Mouse (Mus musculus): Measurements from ENCODE around the gene Papolb. TPM values are rescaled to one million over a fixed set of nuclear protein-coding genes. Genes with fewer than 3 reads are reported as not detected.

Papolb gene
- polyA plus RNA-seq, 1 experiment from 2014 or later, result 0.27 TPM

- Histone ChIP-seq H3K9me3 (ENCODE audit: control insufficient read depth, low read length) (no peaks in the 10 kb centered on the region), H3K4me1 (replicated peaks; ENCODE audit: control insufficient read depth, insufficient read depth, low read length) (peaks cover 13% of the 10 kb centered on the region), H3K36me3 (ENCODE audit: control insufficient read depth, insufficient read depth) (no peaks in the 10 kb centered on the region), H3K9ac (replicated peaks; ENCODE audit: low read depth, low read length) (peak within 1 kb of the TSS; percentile 69), H3K27ac (ENCODE audit: low read length) (peak within 1 kb of the TSS; percentile 10; the same call in 1 of the 2 replicates), H3K27me3 (replicated peaks; ENCODE audit: control insufficient read depth, insufficient read depth, low read length) (0 out of 2 replicates have a peak, but pooled peaks cover 3% of the 10 kb centered on the region), H3K4me2 (ENCODE audit: low read length) (peak within 1 kb of the TSS; percentile 94), H3K4me3 (replicated peaks; ENCODE audit: low read length) (peak within 1 kb of the TSS; percentile 68)
- ATAC-seq, result peak; percentile 91
- WGBS, result 2% methylated on average over 79 of the region's 80 CpGs
These were observed 21.1 kb upstream of the Papolb start, which contains the start of gene Radil for GRCm38 (mm10) chr5:142550706-142551652. Gene Radil, minus strand, starts transcription at chr5:142551098.

- 2% methylated on average over 31 of the region's 31 CpGs for whole genome bisulfite sequencing
- H3K9me3 ChIP-seq (ENCODE audit: control insufficient read depth, low read length), result no peaks in the 10 kb centered on the region
- no peaks in the 10 kb centered on the region for H3K36me3 ChIP-seq (ENCODE audit: control insufficient read depth, insufficient read depth)
- ATAC-seq, result peak; percentile 27
- H3K4me3 ChIP-seq (replicated peaks; ENCODE audit: low read length), result peak overlapping the region; percentile 68
- peaks cover 13% of the 10 kb centered on the region for H3K4me1 ChIP-seq (replicated peaks; ENCODE audit: control insufficient read depth, insufficient read depth, low read length)
- H3K27ac ChIP-seq (ENCODE audit: low read length), result peak overlapping the region; percentile 10; the same call in 1 of the 2 replicates
- 0 out of 2 replicates have a peak, but pooled peaks cover 3% of the 10 kb centered on the region for H3K27me3 ChIP-seq (replicated peaks; ENCODE audit: control insufficient read depth, insufficient read depth, low read length)
- peak overlapping the region; percentile 69 for H3K9ac ChIP-seq (replicated peaks; ENCODE audit: low read depth, low read length)
- H3K4me2 ChIP-seq (ENCODE audit: low read length), result peak overlapping the region; percentile 94
These were observed 20.3 kb upstream of the Papolb start for GRCm38 (mm10) chr5:142549961-142550705.

GRCm38 (mm10) chr5:142549441-142549840 is 19.6 kb upstream of the Papolb start:
- ATAC-seq, result no peak
- Histone ChIP-seq H3K9me3 (ENCODE audit: control insufficient read depth, low read length) (no peaks in the 10 kb centered on the region), H3K9ac (replicated peaks; ENCODE audit: low read depth, low read length) (no peak overlapping the region), H3K4me3 (replicated peaks; ENCODE audit: low read length) (no peak overlapping the region; the same call in 1 of the 2 replicates), H3K4me2 (ENCODE audit: low read length) (peak overlapping the region; percentile 94; the same call in 1 of the 2 replicates), H3K36me3 (ENCODE audit: control insufficient read depth, insufficient read depth) (no peaks in the 10 kb centered on the region), H3K27ac (ENCODE audit: low read length) (no peak overlapping the region), H3K4me1 (replicated peaks; ENCODE audit: control insufficient read depth, insufficient read depth, low read length) (peaks cover 13% of the 10 kb centered on the region), H3K27me3 (replicated peaks; ENCODE audit: control insufficient read depth, insufficient read depth, low read length) (0 out of 2 replicates have a peak, but pooled peaks cover 3% of the 10 kb centered on the region)
- 61% methylated on average over 9 of the region's 9 CpGs for WGBS

DNA sequence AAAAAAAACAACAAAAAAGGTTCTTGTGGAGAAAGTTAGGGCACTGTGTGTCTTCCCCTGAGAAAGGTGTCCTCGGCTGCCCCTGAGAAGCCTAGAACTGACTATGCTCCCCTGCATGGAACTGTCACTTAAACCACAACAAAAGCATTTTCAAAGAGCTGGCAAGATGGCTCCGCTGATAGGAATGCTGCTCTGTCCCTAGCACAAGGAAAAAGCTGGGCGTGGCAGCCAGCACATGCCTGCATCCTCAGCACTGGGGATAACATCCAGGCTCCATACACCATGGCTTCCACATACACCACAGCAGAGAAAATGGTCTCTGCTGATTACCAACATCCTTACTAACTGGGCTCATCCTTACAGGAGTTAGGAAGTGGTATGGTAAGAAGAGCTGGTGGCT is 17.2 kb upstream of the Papolb start:
- Histone ChIP-seq H3K4me1 (replicated peaks; ENCODE audit: control insufficient read depth, insufficient read depth, low read length) (peaks cover 13% of the 10 kb centered on the region), H3K27me3 (replicated peaks; ENCODE audit: control insufficient read depth, insufficient read depth, low read length) (0 out of 2 replicates have a peak, but pooled peaks cover 3% of the 10 kb centered on the region), H3K36me3 (ENCODE audit: control insufficient read depth, insufficient read depth) (no peaks in the 10 kb centered on the region), H3K9ac (replicated peaks; ENCODE audit: low read depth, low read length) (no peak overlapping the region), H3K27ac (ENCODE audit: low read length) (no peak overlapping the region), H3K9me3 (ENCODE audit: control insufficient read depth, low read length) (no peaks in the 10 kb centered on the region), H3K4me3 (replicated peaks; ENCODE audit: low read length) (no peak overlapping the region), H3K4me2 (ENCODE audit: low read length) (no peak overlapping the region)
- WGBS, result 84% methylated on average over 3 of the region's 3 CpGs
- ATAC-seq, result no peak

- H3K9ac ChIP-seq (replicated peaks; ENCODE audit: low read depth, low read length), result no peak overlapping the region; the same call in 1 of the 2 replicates
- H3K9me3 ChIP-seq (ENCODE audit: control insufficient read depth, low read length), result no peaks in the 10 kb centered on the region
- ATAC-seq, result no peak
- no peak overlapping the region for H3K4me2 ChIP-seq (ENCODE audit: low read length)
- H3K4me3 ChIP-seq (replicated peaks; ENCODE audit: low read length), result no peak overlapping the region
- WGBS, result 2% methylated on average over 5 of the region's 5 CpGs
- H3K27me3 ChIP-seq (replicated peaks; ENCODE audit: control insufficient read depth, insufficient read depth, low read length), result 0 out of 2 replicates have a peak, but pooled peaks cover 3% of the 10 kb centered on the region
- H3K27ac ChIP-seq (ENCODE audit: low read length), result no peak overlapping the region
- H3K4me1 ChIP-seq (replicated peaks; ENCODE audit: control insufficient read depth, insufficient read depth, low read length), result peaks cover 13% of the 10 kb centered on the region
- H3K36me3 ChIP-seq (ENCODE audit: control insufficient read depth, insufficient read depth), result no peaks in the 10 kb centered on the region
These were observed 16.5 kb upstream of the Papolb start for GRCm38 (mm10) chr5:142546344-142546743.

- Histone ChIP-seq H3K27ac (ENCODE audit: low read length) (no peak overlapping the region), H3K9ac (replicated peaks; ENCODE audit: low read depth, low read length) (no peak overlapping the region), H3K27me3 (replicated peaks; ENCODE audit: control insufficient read depth, insufficient read depth, low read length) (no peaks in the 10 kb centered on the region), H3K4me2 (ENCODE audit: low read length) (no peak overlapping the region), H3K36me3 (ENCODE audit: control insufficient read depth, insufficient read depth) (no peaks in the 10 kb centered on the region), H3K4me1 (replicated peaks; ENCODE audit: control insufficient read depth, insufficient read depth, low read length) (peaks cover 4% of the 10 kb centered on the region), H3K4me3 (replicated peaks; ENCODE audit: low read length) (no peak overlapping the region), H3K9me3 (ENCODE audit: control insufficient read depth, low read length) (no peaks in the 10 kb centered on the region)
- no peak for ATAC-seq
- 83% methylated on average over 5 of the region's 5 CpGs for WGBS
These were observed 15.3 kb upstream of the Papolb start for GRCm38 (mm10) chr5:142545014-142545795.

- H3K36me3 ChIP-seq (ENCODE audit: control insufficient read depth, insufficient read depth), result no peaks in the 10 kb centered on the region
- H3K27ac ChIP-seq (ENCODE audit: low read length), result no peak overlapping the region
- no peak overlapping the region for H3K4me2 ChIP-seq (ENCODE audit: low read length)
- no peak overlapping the region for H3K9ac ChIP-seq (replicated peaks; ENCODE audit: low read depth, low read length)
- H3K4me3 ChIP-seq (replicated peaks; ENCODE audit: low read length), result no peak overlapping the region
- H3K4me1 ChIP-seq (replicated peaks; ENCODE audit: control insufficient read depth, insufficient read depth, low read length), result no peaks in the 10 kb centered on the region
- H3K9me3 ChIP-seq (ENCODE audit: control insufficient read depth, low read length), result no peaks in the 10 kb centered on the region
- 80% methylated on average over 3 of the region's 3 CpGs for WGBS
- ATAC-seq, result no peak
- H3K27me3 ChIP-seq (replicated peaks; ENCODE audit: control insufficient read depth, insufficient read depth, low read length), result no peaks in the 10 kb centered on the region
These were observed 7.4 kb upstream of the Papolb start for GRCm38 (mm10) chr5:142537286-142537685.

GRCm38 (mm10) chr5:142535388-142535787 is 5.5 kb upstream of the Papolb start:
- no peaks in the 10 kb centered on the region for H3K4me1 ChIP-seq (replicated peaks; ENCODE audit: control insufficient read depth, insufficient read depth, low read length)
- 84% methylated on average over 4 of the region's 4 CpGs for WGBS
- H3K9me3 ChIP-seq (ENCODE audit: control insufficient read depth, low read length), result no peaks in the 10 kb centered on the region
- H3K9ac ChIP-seq (replicated peaks; ENCODE audit: low read depth, low read length), result no peak overlapping the region
- no peak overlapping the region for H3K4me3 ChIP-seq (replicated peaks; ENCODE audit: low read length)
- no peak for ATAC-seq
- no peak overlapping the region for H3K27ac ChIP-seq (ENCODE audit: low read length)
- H3K27me3 ChIP-seq (replicated peaks; ENCODE audit: control insufficient read depth, insufficient read depth, low read length), result peaks cover 6% of the 10 kb centered on the region
- H3K4me2 ChIP-seq (ENCODE audit: low read length), result no peak overlapping the region
- no peaks in the 10 kb centered on the region for H3K36me3 ChIP-seq (ENCODE audit: control insufficient read depth, insufficient read depth)

Measured in forebrain, embryonic 16.5 days (tissue).